Mouse (Mus musculus) embryo, embryonic 11.5 days (tissue): ENCODE results near the gene Cd3d.

Source experiments
- DNase-seq: peaks from one replicate; pipeline ENCODE4 v3.0.0-alpha.2; 2012; ENCODE audit warnings: low read depth, low spot score

Gene Cd3d

GRCm38 (mm10) chr9:44993268-44993667, 11.7 kb downstream of the Cd3d start:
- DNase-seq, result no peak

- DNase-seq, result no peak
Observed at GRCm38 (mm10) chr9:44994962-44995361, 13.4 kb downstream of the Cd3d start.

GRCm38 (mm10) chr9:44996590-44996989, 15.0 kb downstream of the Cd3d start:
- DNase-seq, result no peak

GRCm38 (mm10) chr9:44998138-44998537, 16.6 kb downstream of the Cd3d start:
- DNase-seq, result no peak

- no peak for DNase-seq
Observed at GRCm38 (mm10) chr9:44999171-44999570, 17.6 kb downstream of the Cd3d start.

GRCm38 (mm10) chr9:44999776-45000175, 18.2 kb downstream of the Cd3d start:
- no peak for DNase-seq

- no peak for DNase-seq
Observed at GRCm38 (mm10) chr9:45000249-45000648, 18.7 kb downstream of the Cd3d start.

- DNase-seq, result no peak
Observed at GRCm38 (mm10) chr9:45007404-45007803, 25.8 kb downstream of the Cd3d start.

- DNase-seq, result no peak
Observed at GRCm38 (mm10) chr9:45008342-45008741, 26.8 kb downstream of the Cd3d start.

- DNase-seq, result no peak
Observed at GRCm38 (mm10) chr9:45009180-45010078, 27.8 kb downstream of the Cd3d start, which contains the start of gene Cd3e. Gene Cd3e, minus strand, starts transcription at chr9:45009627.

- DNase-seq, result no peak
Observed at GRCm38 (mm10) chr9:45010461-45010860, 28.9 kb downstream of the Cd3d start.

- no peak for DNase-seq
Observed at GRCm38 (mm10) chr9:45011291-45011690, 29.7 kb downstream of the Cd3d start.

GRCm38 (mm10) chr9:45014879-45015278, 33.3 kb downstream of the Cd3d start:
- DNase-seq, result no peak

- no peak for DNase-seq
Observed at GRCm38 (mm10) chr9:45015841-45016240, 34.3 kb downstream of the Cd3d start.

- DNase-seq, result no peak
Observed at GRCm38 (mm10) chr9:45018031-45018430, 36.4 kb downstream of the Cd3d start.

GRCm38 (mm10) chr9:45022800-45023199, 41.2 kb downstream of the Cd3d start:
- peak; percentile 56 for DNase-seq

- no peak for DNase-seq
Observed at GRCm38 (mm10) chr9:45023638-45024037, 42.1 kb downstream of the Cd3d start.

- no peak for DNase-seq
Observed at GRCm38 (mm10) chr9:45024187-45024586, 42.6 kb downstream of the Cd3d start.

- no peak for DNase-seq
Observed at GRCm38 (mm10) chr9:45027376-45027775, 45.8 kb downstream of the Cd3d start.

- DNase-seq, result no peak
Observed at GRCm38 (mm10) chr9:45030341-45030740, 48.8 kb downstream of the Cd3d start.

GRCm38 (mm10) chr9:45032261-45032660, 50.7 kb downstream of the Cd3d start:
- DNase-seq, result no peak

GRCm38 (mm10) chr9:45034526-45034925, 52.9 kb downstream of the Cd3d start:
- no peak for DNase-seq
